Mouse (Mus musculus): ENCODE measurements around the gene Myo9b.
"Not testable (repeated sequence)": the region's sequence is repeated elsewhere in the genome, so short reads cannot be mapped to it uniquely, and the experiment has no call there.

Myo9b gene

DNA sequence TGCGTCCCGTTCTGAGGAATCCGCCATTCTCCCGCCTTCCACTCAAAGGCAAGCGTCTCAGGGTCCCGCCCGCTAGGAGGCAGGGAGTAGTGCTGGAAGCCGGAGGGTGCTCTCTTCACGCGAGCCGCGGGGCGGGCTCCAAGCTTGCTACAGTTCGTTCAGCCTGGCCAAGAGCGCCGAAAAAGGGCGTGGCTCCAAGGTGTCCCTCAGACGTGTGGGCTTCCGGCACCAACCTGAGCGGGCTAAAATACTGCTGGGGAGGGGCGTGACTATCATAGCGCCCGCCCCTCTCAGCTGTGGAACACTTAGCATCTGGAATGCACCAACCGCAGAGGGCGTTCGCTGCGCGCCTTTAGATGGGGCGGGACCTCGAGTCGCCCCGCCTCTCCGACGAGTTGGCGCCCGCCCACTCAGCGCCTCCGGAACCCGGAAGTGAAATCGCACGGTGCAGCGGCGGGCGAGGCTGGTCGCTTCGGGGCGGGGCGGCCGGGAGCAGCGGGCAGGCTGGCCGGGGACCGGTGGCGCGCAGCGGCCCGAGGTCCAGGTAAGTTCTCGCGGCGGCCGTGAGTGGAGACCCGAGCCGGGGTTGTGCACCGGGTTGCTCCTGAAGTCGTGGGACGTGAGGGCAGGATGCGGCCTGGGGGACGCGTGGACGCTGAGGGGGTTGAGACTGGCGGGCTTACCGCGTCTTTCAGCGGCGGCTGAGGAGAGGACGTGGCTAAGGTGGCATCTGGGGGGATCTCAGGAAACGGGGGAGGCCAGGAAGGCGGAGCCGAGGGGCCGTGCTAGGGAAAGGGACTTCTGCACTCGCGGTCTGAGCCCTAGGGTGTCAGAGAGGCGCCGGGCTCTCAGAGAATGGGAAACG is at the start of gene Myo9b, which contains the start of gene Haus8:
Myo9b (plus strand) TSS at position 429 of the 865 bp plus-strand sequence.
Haus8 (minus strand) TSS at position 649 of the 865 bp plus-strand sequence.
- in situ Hi-C loops (cut with MboI, MseI) = no loop called here

DNA sequence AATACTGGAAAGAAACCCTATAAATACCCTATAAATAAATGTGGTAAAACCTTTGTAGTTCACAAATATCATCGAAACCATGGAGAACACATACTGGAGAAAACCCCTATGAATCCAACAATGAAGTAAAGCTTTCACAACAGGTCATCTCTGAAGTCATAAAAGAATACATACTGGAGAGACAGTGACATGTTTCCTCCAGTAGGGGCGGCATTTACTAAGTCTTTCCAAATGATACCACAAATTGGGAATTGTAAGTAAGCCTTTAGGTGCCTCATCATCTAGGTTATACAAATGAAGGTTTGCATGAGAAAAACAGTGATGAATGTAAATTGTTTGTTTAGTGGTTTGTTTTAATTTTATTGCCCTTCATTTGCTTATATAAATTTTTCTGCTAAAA is 48.0 kb upstream of the Myo9b start:
- in situ Hi-C loops (cut with MboI, MseI) = no loop called here

DNA sequence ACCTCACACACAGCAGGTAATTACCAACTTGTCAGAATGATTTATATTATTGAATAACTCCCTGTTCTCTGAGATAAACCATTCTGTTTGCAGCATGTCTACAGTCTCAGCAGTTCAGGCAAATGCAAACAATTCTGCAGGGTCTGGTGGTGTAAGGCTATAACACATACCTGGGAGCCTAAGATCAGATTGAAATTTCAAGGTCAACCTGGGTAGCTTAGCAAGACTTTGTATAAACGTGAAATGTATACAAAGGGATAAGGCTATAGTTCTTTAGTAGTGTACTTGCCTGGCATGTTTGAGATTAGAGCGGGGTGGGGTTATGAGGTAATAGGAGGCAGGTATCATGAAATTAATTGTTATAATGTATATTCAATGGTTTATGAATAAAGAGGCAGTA is 29.8 kb upstream of the Myo9b start:
- in situ Hi-C loops (cut with MboI, MseI) = no loop called here

DNA sequence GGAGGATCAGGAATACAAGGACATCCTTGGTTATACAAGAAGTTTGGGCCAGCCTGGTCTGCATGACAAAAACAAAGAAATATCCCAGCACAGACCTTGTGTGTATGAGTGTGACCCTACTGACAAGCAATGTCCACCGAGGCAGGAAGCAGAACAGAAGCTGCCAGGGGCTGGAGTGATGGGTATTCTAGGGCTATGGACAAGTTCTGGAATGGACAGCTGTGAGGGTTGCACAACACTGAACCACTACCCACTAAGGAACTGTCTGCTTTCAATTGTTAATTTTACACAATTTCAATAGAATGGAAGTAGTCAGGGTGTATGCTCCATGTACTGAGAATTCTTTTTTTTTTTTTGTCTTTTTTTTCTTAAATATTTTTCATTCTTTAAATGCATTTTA is 24.3 kb upstream of the Myo9b start:
- in situ Hi-C loops (cut with MboI, MseI) = no loop called here

DNA sequence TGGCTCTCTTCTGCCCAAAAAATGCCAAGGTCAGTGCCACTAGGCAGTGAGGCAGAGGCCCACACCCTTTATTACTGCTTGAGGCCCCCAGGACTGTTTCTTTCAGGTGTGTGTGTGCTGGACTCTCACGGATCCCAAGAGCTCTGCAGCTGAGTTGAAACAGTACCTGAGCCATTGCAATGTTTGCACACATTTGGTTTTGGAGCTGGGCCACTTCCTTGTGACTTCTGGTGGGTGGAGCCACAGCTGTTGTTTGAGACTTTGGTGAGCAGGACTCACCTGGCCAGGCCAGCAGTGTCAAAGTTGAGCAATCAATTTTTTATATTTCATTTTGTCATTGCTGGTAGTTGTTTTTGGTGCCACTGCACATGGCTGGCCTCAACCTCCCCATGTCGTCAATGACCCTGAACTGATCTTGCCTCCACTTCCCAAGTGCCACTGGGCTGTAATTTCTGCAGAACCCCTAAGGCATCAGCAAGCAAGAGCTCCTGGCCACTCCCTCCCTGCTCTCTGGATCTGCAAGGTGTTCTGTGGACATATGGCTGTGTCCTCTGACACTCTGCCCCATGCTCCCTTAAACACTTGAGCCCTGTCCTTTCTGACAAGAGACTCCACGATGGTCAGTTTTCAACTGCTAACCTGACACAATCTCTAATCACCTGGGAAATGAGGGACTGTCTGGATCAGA is 15.8 kb upstream of the Myo9b start:
- in situ Hi-C loops (cut with MboI, MseI) = no loop called here

DNA sequence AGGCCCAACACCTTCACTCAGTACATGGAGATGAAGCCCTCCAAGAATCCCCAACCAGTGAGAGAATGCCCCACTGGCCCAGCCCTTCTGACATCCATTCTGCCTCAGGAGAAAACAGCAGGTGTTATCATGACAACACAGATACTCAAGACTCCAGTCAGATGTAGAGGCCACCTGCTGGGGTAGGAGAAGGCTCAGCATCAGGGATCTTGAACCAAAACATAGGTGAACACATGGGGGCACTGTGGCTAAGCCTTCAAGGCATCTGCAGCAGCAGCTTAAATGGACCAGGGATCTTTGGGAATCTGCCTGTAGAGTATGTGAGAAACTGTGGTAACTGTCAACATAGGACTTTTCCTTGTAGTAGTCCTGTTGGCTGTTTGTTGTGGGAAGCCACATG is 11.3 kb upstream of the Myo9b start:
- in situ Hi-C loops (cut with MboI, MseI) = loop anchor here (10.0 kb wide), 1 partner anchor 356 kb away; the partner anchor contains the start of gene Map1s

DNA sequence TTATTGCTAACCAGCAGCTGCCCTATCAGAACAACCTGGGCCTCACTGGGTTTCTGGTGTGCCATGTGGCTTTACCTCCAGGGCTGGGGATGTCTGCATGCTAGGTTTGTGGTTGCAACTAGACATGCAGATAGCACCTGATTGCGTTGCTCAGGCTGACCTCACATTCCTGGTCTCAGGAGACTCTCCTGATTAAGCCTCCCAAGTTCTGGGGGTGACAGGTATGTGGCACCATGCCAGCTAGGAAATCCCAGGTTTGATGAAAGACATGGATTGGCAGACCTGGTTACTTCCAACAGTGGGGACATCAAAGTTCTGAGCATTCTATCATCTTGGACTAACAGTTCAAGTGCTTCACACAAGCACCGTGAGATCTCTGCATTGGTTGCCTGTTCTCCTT is 4.8 kb upstream of the Myo9b start:
- in situ Hi-C loops (cut with MboI, MseI) = loop anchor here (10.0 kb wide), 1 partner anchor 363 kb away; the partner anchor contains the start of gene Map1s

DNA sequence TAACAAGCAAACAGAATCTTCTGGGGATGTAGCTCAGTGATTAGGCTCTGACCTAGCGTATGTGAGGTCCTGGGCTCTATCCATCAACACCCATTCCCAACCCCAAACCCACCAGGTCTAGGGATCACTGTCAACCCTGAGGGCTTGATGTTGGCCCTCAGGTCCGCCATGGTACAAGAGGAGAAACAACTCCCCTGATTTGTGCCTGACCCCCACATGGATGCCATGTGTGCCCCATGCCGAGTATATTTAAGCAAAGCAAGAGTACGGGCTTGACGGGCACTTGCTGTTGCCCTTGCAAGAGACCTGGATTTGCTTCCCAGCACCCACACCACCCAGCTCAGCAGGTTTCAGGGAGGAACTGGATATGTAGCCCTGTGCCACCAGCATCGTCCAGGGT is 4.2 kb upstream of the Myo9b start:
- in situ Hi-C loops (cut with MboI, MseI) = loop anchor here (10.0 kb wide), 1 partner anchor 363 kb away; the partner anchor contains the start of gene Map1s

DNA sequence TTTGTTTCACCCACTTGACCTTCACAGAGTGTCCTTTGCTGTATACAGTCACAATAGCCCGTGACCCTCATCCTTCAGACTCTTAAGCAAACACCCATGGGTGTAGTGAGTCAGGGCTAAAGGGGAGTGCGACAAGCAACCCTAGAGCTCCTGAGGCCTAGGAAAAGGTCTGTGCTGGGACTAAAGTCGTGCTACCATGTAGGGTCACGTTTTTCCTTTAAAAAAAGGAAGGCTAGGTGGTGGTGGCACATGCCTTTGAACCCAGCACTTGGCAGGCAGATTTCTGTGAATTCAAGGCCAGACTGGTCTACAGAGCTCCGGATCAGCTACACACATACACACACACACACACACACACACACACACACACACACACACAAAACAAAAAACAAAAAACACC is 884 bp upstream of the Myo9b start:
- in situ Hi-C loops (cut with MboI, MseI) = no loop called here

DNA sequence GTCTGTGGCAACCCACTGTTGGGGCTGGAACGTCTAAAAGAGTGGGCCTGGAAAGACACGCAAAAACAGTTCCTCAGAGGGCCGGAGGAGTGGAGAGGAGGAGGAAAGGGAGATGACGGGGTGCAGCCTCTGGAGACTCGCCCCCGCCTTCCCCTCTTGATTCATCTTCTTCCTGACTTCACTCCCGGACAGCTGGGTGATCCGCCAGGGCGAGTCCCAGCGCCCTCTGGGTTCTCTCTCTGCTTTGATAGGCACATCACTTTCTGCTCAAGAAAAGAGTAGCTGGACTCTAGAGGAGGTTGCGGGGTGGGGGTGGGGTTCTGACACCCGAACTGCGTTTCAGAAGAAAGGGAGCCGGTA is 617 bp downstream of the Myo9b start:
- in situ Hi-C loops (cut with MboI, MseI) = no loop called here

DNA sequence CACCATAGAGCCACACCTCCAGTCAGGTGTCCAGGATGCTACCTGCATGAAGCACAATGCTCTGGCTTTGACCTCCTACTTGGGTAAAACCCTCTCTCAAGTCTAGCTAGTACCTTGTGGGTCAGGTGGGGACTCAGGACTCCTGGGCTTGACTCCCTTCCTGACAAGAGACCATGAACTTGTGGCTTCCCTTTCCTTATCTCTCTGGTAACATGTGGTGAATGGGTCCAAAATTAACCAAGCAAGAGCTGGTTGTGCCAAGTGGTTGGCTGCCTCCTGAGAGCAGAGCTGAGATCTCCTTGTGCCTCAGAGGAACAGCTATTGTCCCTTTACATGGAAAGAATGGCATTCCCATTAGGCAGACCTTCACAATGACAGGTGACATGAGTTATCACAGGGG is 2.0 kb downstream of the Myo9b start:
- in situ Hi-C loops (cut with MboI, MseI) = no loop called here

DNA sequence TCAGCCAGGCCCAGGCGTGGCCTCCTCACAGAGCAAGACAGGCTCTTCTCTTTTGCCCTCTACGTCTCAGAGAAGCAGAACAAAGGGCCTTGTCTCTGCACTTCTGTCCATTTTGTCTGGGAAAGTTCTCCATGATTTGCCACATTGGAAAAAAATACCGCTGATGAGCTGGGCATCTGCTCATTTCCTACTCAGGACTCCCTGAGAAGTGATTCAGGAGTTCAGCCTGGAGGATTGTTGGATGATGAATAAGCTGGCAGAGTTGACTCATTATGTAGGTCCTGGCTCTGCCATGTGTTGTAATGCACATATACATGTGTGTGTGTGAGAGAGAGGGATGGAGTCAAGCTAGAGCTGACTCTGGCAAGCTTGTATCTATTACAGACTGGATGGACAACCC is 3.7 kb downstream of the Myo9b start:
- in situ Hi-C loops (cut with MboI, MseI) = no loop called here

DNA sequence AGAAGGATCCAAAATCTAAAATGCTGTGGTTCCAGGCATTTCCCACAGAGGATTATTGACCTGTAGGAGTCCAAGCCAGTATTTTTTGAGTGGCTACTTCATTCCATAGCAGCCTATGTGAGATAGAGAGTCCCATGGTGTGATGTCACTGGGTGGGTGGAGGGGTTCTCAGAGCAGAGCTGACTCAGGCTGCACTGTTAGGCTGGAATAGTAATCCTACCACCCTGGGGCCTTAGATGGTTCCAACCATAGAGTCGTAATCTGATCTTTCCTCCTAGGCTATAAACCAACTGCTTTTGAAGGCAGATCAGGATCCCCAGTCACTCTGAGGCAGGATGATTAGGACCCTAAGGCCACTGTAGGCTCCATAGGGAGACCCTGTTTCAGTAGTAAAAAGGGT is 6.9 kb downstream of the Myo9b start:
- in situ Hi-C loops (cut with MboI, MseI) = not testable (repeated sequence)

DNA sequence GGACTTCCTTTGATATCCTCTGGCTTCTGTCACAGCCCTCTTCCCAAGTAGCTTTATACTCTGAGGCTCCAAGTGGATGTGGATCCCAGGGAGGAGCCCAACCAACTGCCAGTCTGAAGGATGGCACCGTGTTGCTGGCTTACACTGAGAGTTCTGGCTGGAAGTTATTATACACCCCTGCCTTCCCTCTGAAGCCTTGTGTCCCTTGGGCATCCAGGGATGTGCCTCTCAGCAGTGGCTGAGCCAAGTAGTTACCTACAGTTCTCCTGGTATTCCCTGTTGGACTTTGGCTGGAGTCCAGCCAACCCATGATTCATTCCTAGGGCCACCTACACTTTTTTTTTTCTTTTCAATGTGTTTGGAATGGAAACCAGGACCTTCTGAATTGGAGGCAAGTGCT is 9.2 kb downstream of the Myo9b start:
- in situ Hi-C loops (cut with MboI, MseI) = loop anchor here (5.0 kb wide), 1 partner anchor 456 kb away; no protein-coding TSS in a partner anchor

DNA sequence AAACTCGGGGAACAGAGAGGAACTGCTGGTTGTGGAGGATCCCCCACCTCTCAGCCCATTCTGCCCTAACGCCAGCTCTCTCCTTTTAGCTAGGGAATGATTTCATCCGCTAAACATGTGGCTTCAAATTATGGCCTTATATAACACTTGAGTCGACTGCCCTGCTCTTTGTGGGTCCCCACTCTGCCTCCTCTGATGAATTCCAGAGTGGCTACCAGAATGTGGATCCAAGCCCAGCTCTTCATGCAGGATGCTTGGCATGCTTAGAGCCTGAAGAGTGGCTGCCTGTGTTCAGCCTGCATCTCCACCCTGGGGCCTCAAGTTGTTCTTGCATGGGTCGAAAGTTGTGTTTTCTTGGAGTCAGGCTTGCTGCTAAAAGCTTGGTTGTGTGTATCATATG is 10.1 kb downstream of the Myo9b start:
- in situ Hi-C loops (cut with MboI, MseI) = loop anchor here (5.0 kb wide), 1 partner anchor 455 kb away; no protein-coding TSS in a partner anchor

DNA sequence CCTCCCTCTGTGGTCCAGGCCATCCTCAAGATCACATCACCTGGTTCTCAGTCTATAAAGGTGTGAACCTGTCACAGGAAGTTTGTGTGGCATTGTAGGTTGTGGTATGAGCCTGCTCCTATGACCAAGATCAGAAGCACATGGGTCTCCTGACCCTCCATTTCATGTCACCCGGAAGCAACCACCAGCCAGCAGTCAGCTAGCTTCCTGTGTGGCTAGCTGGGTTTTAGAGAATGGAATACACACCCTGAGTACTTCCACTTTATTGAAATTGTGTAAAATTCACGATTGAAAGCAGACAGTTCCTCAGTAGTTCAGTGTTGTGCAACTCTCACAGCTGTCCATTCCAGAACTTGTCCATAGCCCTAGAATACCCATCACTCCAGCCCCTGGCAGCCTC is 13.7 kb downstream of the Myo9b start:
- in situ Hi-C loops (cut with MboI, MseI) = not testable (repeated sequence)

DNA sequence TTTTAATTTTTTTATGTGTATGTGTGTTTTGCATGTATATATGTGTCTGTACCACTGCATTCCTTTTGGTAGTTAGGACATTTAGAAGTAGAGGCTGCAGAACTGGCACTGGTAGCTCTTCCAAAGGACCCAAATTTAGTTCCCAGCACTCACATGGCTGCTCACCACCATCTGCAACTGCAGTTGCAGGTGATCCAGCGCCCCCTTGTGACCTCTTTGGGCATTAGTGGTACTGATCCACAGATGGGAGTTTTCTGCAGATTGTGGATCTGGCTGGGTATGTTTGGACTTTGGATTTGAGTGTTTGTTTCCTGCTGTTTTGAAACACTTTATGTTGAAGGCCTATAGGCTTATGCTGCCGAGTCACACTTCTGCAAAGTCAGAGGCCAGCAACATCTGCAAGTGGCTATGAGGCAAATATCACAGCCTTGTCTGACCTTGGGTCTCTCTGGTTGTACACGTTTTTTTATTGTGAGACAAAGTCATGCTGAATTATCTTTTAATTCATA is 16.0 kb downstream of the Myo9b start:
- in situ Hi-C loops (cut with MboI, MseI) = no loop called here

DNA sequence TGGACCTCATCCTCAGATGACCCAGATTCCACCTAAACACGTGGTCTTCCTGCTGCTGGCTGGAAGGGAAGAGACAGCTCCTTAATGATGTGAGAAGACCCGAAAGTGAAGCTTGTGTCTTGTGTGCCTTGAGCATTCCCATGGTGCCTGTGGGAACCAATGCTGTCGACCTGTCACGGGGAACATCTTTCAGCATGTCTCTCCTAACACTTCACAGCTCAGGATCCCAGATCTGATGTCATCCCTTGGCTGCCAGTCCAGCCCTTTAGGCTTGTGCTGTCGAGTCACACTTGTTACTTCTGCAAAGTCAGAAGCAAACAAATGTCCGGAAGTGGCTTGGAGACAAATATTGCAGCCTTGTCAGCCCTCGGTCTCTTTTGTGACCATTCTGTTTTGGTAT is 16.6 kb downstream of the Myo9b start:
- in situ Hi-C loops (cut with MboI, MseI) = no loop called here

DNA sequence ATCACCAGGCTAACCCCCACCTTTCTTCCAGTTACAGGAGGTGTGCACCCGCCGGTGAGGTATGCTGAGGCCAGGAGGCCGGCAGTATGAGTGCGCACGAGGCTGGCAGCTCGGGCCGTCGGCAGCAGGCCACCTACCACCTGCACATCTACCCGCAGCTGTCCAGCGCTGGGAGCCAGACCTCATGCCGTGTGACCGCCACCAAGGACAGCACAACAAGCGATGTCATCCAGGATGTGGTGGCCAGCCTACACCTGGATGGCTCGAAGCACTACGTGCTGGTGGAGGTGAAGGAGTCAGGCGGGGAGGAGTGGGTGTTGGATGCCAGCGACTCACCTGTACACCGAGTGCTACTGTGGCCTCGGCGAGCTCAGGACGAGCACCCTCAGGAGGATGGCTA is 17.7 kb downstream of the Myo9b start:
- in situ Hi-C loops (cut with MboI, MseI) = no loop called here

DNA sequence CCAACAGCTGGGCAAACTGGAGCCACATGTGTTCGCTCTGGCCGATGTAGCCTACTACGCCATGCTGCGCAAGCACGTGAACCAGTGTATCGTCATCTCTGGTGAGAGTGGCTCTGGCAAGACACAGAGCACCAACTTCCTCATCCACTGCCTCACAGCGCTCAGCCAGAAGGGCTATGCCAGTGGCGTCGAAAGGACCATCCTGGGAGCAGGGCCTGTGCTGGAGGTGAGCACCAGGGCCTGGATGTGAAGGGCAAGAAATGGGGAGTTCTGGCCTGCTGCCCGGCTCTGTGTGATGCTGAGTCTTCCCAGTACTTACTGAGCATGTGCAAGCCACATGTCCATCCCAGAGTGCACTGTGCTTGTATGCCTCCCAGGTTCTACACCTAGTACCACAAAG is 18.4 kb downstream of the Myo9b start:
- in situ Hi-C loops (cut with MboI, MseI) = no loop called here

DNA sequence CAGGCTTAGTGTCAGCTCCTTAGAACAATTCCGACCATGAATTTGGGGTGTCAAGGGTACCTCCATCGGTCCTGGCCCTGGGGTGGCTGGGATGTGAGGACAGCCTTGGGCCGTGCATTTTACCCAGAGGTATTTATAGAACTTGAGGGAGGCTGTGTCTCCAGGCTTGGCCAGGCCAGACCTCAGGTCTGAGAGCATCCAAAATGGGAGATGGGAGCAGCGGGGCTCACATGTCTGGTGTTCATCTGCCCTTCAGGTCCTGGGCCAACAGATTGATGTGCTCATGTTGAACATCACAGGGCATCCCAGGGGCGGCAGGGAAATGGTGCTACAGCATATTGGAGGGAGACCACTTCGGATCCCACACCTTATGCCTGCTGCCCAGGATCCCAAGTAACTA is 18.8 kb downstream of the Myo9b start:
- in situ Hi-C loops (cut with MboI, MseI) = no loop called here

DNA sequence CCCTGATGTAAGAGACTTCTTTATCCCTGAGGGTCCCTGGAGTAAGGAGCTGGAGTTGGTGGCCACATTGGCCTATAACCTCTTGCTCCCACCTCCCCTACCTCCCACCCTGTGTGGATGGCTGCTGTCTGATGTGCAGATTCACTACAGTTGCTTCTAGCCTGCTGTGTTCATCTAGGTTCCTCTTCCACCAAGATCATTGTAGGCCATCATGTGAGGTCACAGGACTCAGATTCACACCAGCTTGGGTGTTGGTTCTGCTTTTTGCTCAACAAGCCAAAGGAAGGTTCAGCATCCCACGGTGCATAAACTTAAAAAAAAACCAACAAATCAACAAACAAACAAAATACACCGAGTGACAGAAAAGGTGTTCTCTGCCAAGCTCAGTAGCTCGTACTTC is 21.4 kb downstream of the Myo9b start:
- in situ Hi-C loops (cut with MboI, MseI) = not testable (repeated sequence)

DNA sequence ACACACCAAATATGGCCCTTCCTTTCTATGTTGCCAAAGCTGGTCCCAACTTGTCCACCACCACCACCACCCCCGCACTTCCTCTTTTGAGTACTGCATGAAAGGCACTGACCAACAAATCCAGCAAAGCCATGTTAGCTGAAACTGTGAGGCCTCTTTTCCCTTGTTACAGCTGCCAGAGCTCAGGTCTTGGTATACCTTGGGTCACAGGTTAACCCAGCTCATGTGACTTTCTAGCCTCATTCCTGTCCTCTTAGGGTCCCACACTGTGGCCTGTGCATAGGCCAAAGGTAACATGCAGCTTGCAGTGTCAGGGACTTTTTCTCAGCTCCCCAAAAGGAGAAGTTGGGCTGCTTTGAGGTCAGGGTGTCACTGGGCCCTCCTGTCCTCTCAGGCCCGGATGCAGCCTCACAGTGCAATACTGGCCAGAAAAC is 23.7 kb downstream of the Myo9b start:
- in situ Hi-C loops (cut with MboI, MseI) = no loop called here

All from T-helper 2 cell (primary cell).